Mouse (Mus musculus) liver, postnatal 0 days (tissue): ENCODE measurements at regions not wholly inside any gene's neighbourhood (a gene's known extent, or its start where the extent isn't known, plus 50 kb on each side); places are given as distances from the start of the nearest gene placed in this dataset.
A peak's percentile ranks its signal among the peaks of the same experiment; 100 is the strongest.

Experiments used
- ATAC-seq: fragments of 200-750 bp; cut with Nextera tagmentation; 2 replicates; pipeline ENCODE4 v1.8.0; 2017; ENCODE audit warnings: mild to moderate bottlenecking, moderate library complexity
- DNase-seq: peaks from one replicate; pipeline ENCODE4 v3.0.0-alpha.2; 2016
- H3K27ac ChIP-seq: fragments of 300-500 bp; sonication (generic); 2 replicates; pipeline ENCODE4 v1.5.1; 2014; ENCODE audit warnings: antibody characterized with exemption, moderate library complexity, mild to moderate bottlenecking, low read depth
- H3K27me3 ChIP-seq: fragments of 300-500 bp; sonication (generic); 2 replicates; pipeline ENCODE4 v1.6.1; 2014; ENCODE audit warnings: low read length, control low read depth, mixed read lengths; ENCODE audit not compliant: insufficient read depth
- H3K36me3 ChIP-seq: fragments of 300-500 bp; sonication (generic); replicated peaks from 2 replicates; pipeline ENCODE4 v1.6.1; 2014; ENCODE audit warnings: mild to moderate bottlenecking, control low read depth, low read length, moderate library complexity, mixed read lengths; ENCODE audit not compliant: insufficient read depth
- H3K4me1 ChIP-seq: fragments of 300-500 bp; sonication (generic); 2 replicates; pipeline ENCODE4 v1.6.1; 2014; ENCODE audit warnings: antibody characterized with exemption, mild to moderate bottlenecking, control low read depth; ENCODE audit not compliant: insufficient read depth
- H3K4me2 ChIP-seq: fragments of 300-500 bp; sonication (generic); 2 replicates; pipeline ENCODE4 v1.6.1; 2014; ENCODE audit warnings: low read depth, mild to moderate bottlenecking, low read length, moderate library complexity, mixed read lengths
- H3K4me3 ChIP-seq: fragments of 300-500 bp; sonication (generic); 2 replicates; pipeline ENCODE4 v1.5.1; 2014; ENCODE audit warnings: low read depth, low read length
- H3K9ac ChIP-seq: fragments of 300-500 bp; sonication (generic); replicated peaks from 2 replicates; pipeline ENCODE4 v1.6.1; 2014; ENCODE audit warnings: mild to moderate bottlenecking, moderate library complexity
- H3K9me3 ChIP-seq: fragments of 300-500 bp; sonication (generic); 2 replicates; pipeline ENCODE4 v1.6.1; 2016; ENCODE audit warnings: mild to moderate bottlenecking, control low read depth, low read length, mixed read lengths
- CTCF ChIP-seq: sonication (generic); IDR thresholded peaks from 2 replicates; pipeline ENCODE4 v1.5.1; 2016; ENCODE audit warnings: antibody characterized with exemption, low read depth
- EP300 ChIP-seq: IDR thresholded peaks from 2 replicates; pipeline ENCODE4 v1.6.1; 2016; ENCODE audit warnings: antibody characterized with exemption, low read depth, mild to moderate bottlenecking
- WGBS: fragments of 180-500 bp; shearing (Covaris S2); extraction: QIAGEN DNeasy Blood & Tissue Kit; methylation state at CpG from one replicate; pipeline ENCODE4 v1.1.7; 2014; ENCODE audit not compliant: insufficient replicate concordance; 5-methylcytosine and 5-hydroxymethylcytosine counted together

GRCm38 (mm10) chr6:51678743-51679142, 155.0 kb downstream of the Snx10 start:
- Histone ChIP-seq H3K4me1 (peaks cover 19% of the 10 kb centered on the region), H3K4me3 (no peak overlapping the region), H3K27ac (no peak overlapping the region), H3K4me2 (no peak overlapping the region), H3K9ac (no peak overlapping the region), H3K9me3 (no peaks in the 10 kb centered on the region), H3K36me3 (no peaks in the 10 kb centered on the region), H3K27me3 (no peaks in the 10 kb centered on the region)
- no peak for DNase-seq
- WGBS = 74% methylated on average over 3 of the region's 3 CpGs
- TF ChIP-seq EP300 = no peak
- no peak for TF ChIP-seq CTCF
- no peak for ATAC-seq

DNA sequence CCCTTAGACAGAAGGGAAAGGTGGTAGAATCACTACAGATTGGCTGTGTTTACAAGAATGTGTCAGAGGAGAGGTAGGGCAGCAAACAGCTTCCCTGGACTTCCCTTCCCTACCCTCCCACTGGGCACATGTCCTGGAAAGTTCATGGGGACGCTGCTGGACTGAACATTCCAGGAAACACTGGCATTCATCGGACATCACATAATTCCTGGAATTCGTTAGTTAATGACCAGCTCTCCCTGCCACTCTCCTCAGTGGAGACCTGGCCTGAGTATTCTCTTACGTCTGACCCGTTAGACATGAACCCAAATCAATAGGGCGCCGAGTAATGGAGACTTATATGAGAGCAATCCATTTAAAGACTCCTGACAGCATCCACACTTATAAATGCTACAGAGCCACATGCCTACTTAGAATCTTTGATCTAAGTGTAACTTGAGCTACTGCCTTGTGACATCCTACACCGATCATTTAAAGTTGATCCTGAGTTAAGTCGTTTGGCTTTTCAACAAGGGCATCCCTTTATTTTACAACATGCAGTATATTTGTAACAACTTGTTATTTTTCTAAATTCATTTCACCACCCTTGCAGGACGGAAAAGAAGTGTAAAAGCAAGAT, 156.6 kb downstream of the Snx10 start:
- TF ChIP-seq EP300 = peak; percentile 85
- no peak for TF ChIP-seq CTCF
- H3K27me3 ChIP-seq = no peaks in the 10 kb centered on the region
- ATAC-seq (peak; percentile 94), DNase-seq (peak; percentile 56)
- peak overlapping the region; percentile 55 for H3K4me2 ChIP-seq
- H3K4me3 ChIP-seq = no peak overlapping the region
- H3K27ac ChIP-seq = peak overlapping the region; percentile 82
- H3K9me3 ChIP-seq = no peaks in the 10 kb centered on the region
- WGBS = 60% methylated on average over 10 of the region's 10 CpGs
- H3K4me1 ChIP-seq = peaks cover 21% of the 10 kb centered on the region
- H3K9ac ChIP-seq = no peak overlapping the region
- no peaks in the 10 kb centered on the region for H3K36me3 ChIP-seq

DNA sequence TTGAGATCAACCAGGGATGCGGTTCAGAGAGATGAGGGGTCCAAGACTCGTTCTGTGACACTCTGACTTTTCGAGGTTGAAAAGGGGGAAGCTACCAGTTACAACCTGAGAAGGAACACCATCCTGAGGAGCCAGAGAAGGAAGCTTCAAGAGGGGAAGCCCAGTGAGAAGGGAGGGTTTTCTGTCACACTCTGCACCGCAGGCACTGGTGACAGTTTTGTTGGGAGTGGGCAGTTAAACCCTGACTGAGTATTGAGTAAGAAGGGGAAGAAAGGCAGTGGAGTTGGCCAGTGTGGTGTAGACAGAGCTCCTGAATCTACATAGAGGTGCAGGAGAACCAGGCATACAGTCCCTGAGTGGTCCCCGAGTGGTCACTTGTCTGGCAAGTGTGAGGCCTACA, 159.4 kb downstream of the Snx10 start:
- Histone ChIP-seq H3K27me3 (no peaks in the 10 kb centered on the region), H3K4me2 (no peak overlapping the region), H3K27ac (no peak overlapping the region), H3K4me3 (no peak overlapping the region), H3K9ac (no peak overlapping the region), H3K4me1 (peaks cover 21% of the 10 kb centered on the region), H3K9me3 (no peaks in the 10 kb centered on the region), H3K36me3 (no peaks in the 10 kb centered on the region)
- DNase-seq (no peak), ATAC-seq (no peak)
- TF ChIP-seq EP300 = no peak
- no peak for TF ChIP-seq CTCF
- 49% methylated on average over 5 of the region's 5 CpGs for WGBS

- WGBS = 46% methylated on average over 8 of the region's 8 CpGs
- H3K36me3 ChIP-seq = no peaks in the 10 kb centered on the region
- no peaks in the 10 kb centered on the region for H3K27me3 ChIP-seq
- no peak overlapping the region for H3K4me3 ChIP-seq
- DNase-seq (no peak), ATAC-seq (no peak)
- no peaks in the 10 kb centered on the region for H3K9me3 ChIP-seq
- no peak overlapping the region for H3K9ac ChIP-seq
- no peak overlapping the region for H3K27ac ChIP-seq
- H3K4me2 ChIP-seq = no peak overlapping the region
- no peak for TF ChIP-seq EP300
- H3K4me1 ChIP-seq = peaks cover 13% of the 10 kb centered on the region; the same call in 1 of the 2 replicates
Measured at GRCm38 (mm10) chr6:51685651-51686287, 162.1 kb downstream of the Snx10 start.

GRCm38 (mm10) chr6:51690795-51691563, 167.3 kb downstream of the Snx10 start:
- 68% methylated on average over 13 of the region's 13 CpGs for WGBS

DNA sequence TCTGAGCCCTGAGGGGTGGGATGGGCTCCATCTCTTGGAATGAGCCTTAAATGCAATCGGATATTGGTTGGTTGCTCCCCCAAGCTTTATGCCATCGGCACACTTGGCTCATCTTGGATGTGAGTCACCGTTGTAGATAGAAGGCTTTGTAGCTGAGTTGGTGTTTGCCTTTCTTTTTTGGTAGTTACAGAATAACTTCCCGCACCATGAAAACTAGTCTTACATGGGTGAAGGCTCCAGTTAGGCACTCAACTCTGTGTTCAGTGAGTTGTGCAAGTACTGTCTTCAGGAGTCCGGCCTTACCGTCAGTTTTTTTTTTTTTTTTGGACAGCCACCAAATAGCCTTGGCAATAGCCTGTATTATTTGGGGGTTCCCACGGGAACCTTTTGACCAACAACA, 170.3 kb downstream of the Snx10 start:
- ATAC-seq = peak; percentile 56
- Histone ChIP-seq H3K4me1 (no peaks in the 10 kb centered on the region), H3K27ac (peak overlapping the region; percentile 44; the same call in 1 of the 2 replicates)

More at GRCm38 (mm10) chr6:51690795-51691563, 167.3 kb downstream of the Snx10 start:
- Histone ChIP-seq H3K9me3 (no peaks in the 10 kb centered on the region), H3K36me3 (no peaks in the 10 kb centered on the region), H3K27ac (no peak overlapping the region), H3K4me2 (no peak overlapping the region), H3K27me3 (no peaks in the 10 kb centered on the region), H3K4me1 (no peaks in the 10 kb centered on the region), H3K9ac (no peak overlapping the region), H3K4me3 (no peak overlapping the region)
- DNase-seq = no peak
- no peak for TF ChIP-seq CTCF
- no peak for TF ChIP-seq EP300
- no peak for ATAC-seq

More for the DNA sequence above, 170.3 kb downstream of the Snx10 start:
- no peaks in the 10 kb centered on the region for H3K36me3 ChIP-seq
- H3K27me3 ChIP-seq = no peaks in the 10 kb centered on the region
- TF ChIP-seq CTCF (no peak), EP300 (no peak)
- H3K9me3 ChIP-seq = no peaks in the 10 kb centered on the region
- DNase-seq = no peak
- H3K4me3 ChIP-seq = no peak overlapping the region
- WGBS = 63% methylated on average over 7 of the region's 7 CpGs
- no peak overlapping the region for H3K9ac ChIP-seq
- H3K4me2 ChIP-seq = no peak overlapping the region
